Mouse (Mus musculus) megakaryocyte, embryonic 14.5 days (primary cell): Measurements from ENCODE around the gene Diablo. TPM values are rescaled to one million over a fixed set of nuclear protein-coding genes. Genes with fewer than 3 reads are reported as not detected.

Experiments
- H3K27me3 ChIP-seq: replicated peaks from 2 replicates; pipeline ENCODE3; 2012; ENCODE audit warnings: inconsistent platforms
- H3K36me3 ChIP-seq: replicated peaks from 2 replicates; pipeline ENCODE3; 2012; ENCODE audit warnings: low read length, inconsistent platforms, mixed read lengths
- H3K4me1 ChIP-seq: 2 replicates; pipeline ENCODE4 v1.6.1; 2012; ENCODE audit warnings: inconsistent platforms
- H3K4me3 ChIP-seq: replicated peaks from 2 replicates; pipeline ENCODE3; 2012; ENCODE audit warnings: moderate library complexity, mild to moderate bottlenecking, inconsistent platforms
- H3K9me3 ChIP-seq: 2 replicates; pipeline ENCODE4 v1.6.1; 2012; ENCODE audit warnings: inconsistent platforms
- FLI1 ChIP-seq: IDR thresholded peaks from 2 replicates; pipeline ENCODE4 v1.6.1; 2012; ENCODE audit warnings: low read length, inconsistent platforms, mixed read lengths
- GATA1 ChIP-seq: IDR thresholded peaks from 3 replicates; pipeline ENCODE4 v1.6.1; 2012; ENCODE audit warnings: mixed read lengths, low read length, inconsistent platforms, borderline replicate concordance
- polyA plus RNA-seq: library from polyadenylated mRNA; stranded (reverse); fragments of >175 nt; gene quantifications from 2 replicates; pipeline ENCODE4 v1.2.3, GENCODE M21; 2012; ENCODE audit warnings: low replicate concordance; ENCODE audit not compliant: insufficient read depth

Gene Diablo
- polyA plus RNA-seq: 7.4 TPM in 1 of 2 replicates, not detected in the other

- Histone ChIP-seq H3K36me3 (peaks cover 45% of the 10 kb centered on the region), H3K4me3 (peak within 1 kb of the TSS; percentile 96), H3K4me1 (peaks cover 29% of the 10 kb centered on the region), H3K9me3 (no peaks in the 10 kb centered on the region), H3K27me3 (no peaks in the 10 kb centered on the region)
- TF ChIP-seq GATA1 (no peak), FLI1 (no peak)
Observed at GRCm38 (mm10) chr5:123523692-123524392, at the start of gene Diablo. Diablo (minus strand) TSS chr5:123524176.

- Histone ChIP-seq H3K4me3 (peak overlapping the region; percentile 94), H3K36me3 (peaks cover 24% of the 10 kb centered on the region), H3K4me1 (peaks cover 25% of the 10 kb centered on the region), H3K9me3 (no peaks in the 10 kb centered on the region), H3K27me3 (no peaks in the 10 kb centered on the region)
- TF ChIP-seq FLI1 (no peak), GATA1 (no peak)
Observed at GRCm38 (mm10) chr5:123573362-123573761, 49.4 kb upstream of the Diablo start.

GRCm38 (mm10) chr5:123572357-123573186, 48.6 kb upstream of the Diablo start, which contains the start of gene Vps33a:
Vps33a (minus strand) TSS chr5:123573038.
- Histone ChIP-seq H3K4me1 (peaks cover 25% of the 10 kb centered on the region), H3K9me3 (no peaks in the 10 kb centered on the region), H3K36me3 (peaks cover 30% of the 10 kb centered on the region), H3K4me3 (peak within 1 kb of the TSS; percentile 94), H3K27me3 (no peaks in the 10 kb centered on the region)
- TF ChIP-seq FLI1: no peak
- no peak for TF ChIP-seq GATA1

GRCm38 (mm10) chr5:123561128-123561527, 37.2 kb upstream of the Diablo start:
- peaks cover 96% of the 10 kb centered on the region for H3K36me3 ChIP-seq
- H3K27me3 ChIP-seq: no peaks in the 10 kb centered on the region
- no peaks in the 10 kb centered on the region for H3K9me3 ChIP-seq
- no peak overlapping the region for H3K4me3 ChIP-seq
- no peak for TF ChIP-seq GATA1
- TF ChIP-seq FLI1: no peak
- no peaks in the 10 kb centered on the region for H3K4me1 ChIP-seq

GRCm38 (mm10) chr5:123559588-123559987, 35.6 kb upstream of the Diablo start:
- H3K4me3 ChIP-seq: no peak overlapping the region
- TF ChIP-seq GATA1 (no peak), FLI1 (no peak)
- peaks cover 92% of the 10 kb centered on the region for H3K36me3 ChIP-seq
- no peaks in the 10 kb centered on the region for H3K9me3 ChIP-seq
- no peaks in the 10 kb centered on the region for H3K27me3 ChIP-seq
- no peaks in the 10 kb centered on the region for H3K4me1 ChIP-seq

GRCm38 (mm10) chr5:123556451-123556850, 32.5 kb upstream of the Diablo start:
- H3K36me3 ChIP-seq: peaks cover 69% of the 10 kb centered on the region

GRCm38 (mm10) chr5:123555693-123556092, 31.7 kb upstream of the Diablo start:
- Histone ChIP-seq H3K27me3 (no peaks in the 10 kb centered on the region), H3K4me3 (no peak overlapping the region), H3K4me1 (no peaks in the 10 kb centered on the region), H3K36me3 (peaks cover 61% of the 10 kb centered on the region), H3K9me3 (no peaks in the 10 kb centered on the region)
- TF ChIP-seq GATA1 (no peak), FLI1 (no peak)

More at GRCm38 (mm10) chr5:123556451-123556850, 32.5 kb upstream of the Diablo start:
- TF ChIP-seq GATA1 (no peak), FLI1 (no peak)
- Histone ChIP-seq H3K4me1 (no peaks in the 10 kb centered on the region), H3K9me3 (no peaks in the 10 kb centered on the region), H3K4me3 (no peak overlapping the region), H3K27me3 (no peaks in the 10 kb centered on the region)

GRCm38 (mm10) chr5:123533801-123534200, 9.8 kb upstream of the Diablo start:
- Histone ChIP-seq H3K36me3 (peaks cover 89% of the 10 kb centered on the region), H3K4me1 (no peaks in the 10 kb centered on the region), H3K27me3 (no peaks in the 10 kb centered on the region), H3K9me3 (no peaks in the 10 kb centered on the region), H3K4me3 (no peak overlapping the region)
- TF ChIP-seq FLI1 (no peak), GATA1 (no peak)

GRCm38 (mm10) chr5:123530056-123530455, 6.1 kb upstream of the Diablo start:
- Histone ChIP-seq H3K4me3 (no peak overlapping the region), H3K9me3 (no peaks in the 10 kb centered on the region), H3K27me3 (no peaks in the 10 kb centered on the region), H3K4me1 (peaks cover under 1% of the 10 kb centered on the region), H3K36me3 (peaks cover 98% of the 10 kb centered on the region)
- TF ChIP-seq FLI1 (no peak), GATA1 (no peak)

GRCm38 (mm10) chr5:123528641-123529040, 4.7 kb upstream of the Diablo start:
- no peaks in the 10 kb centered on the region for H3K27me3 ChIP-seq
- no peak overlapping the region for H3K4me3 ChIP-seq
- peaks cover 85% of the 10 kb centered on the region for H3K36me3 ChIP-seq
- no peaks in the 10 kb centered on the region for H3K9me3 ChIP-seq
- peaks cover 8% of the 10 kb centered on the region for H3K4me1 ChIP-seq
- TF ChIP-seq FLI1 (no peak), GATA1 (no peak)
